Mouse (Mus musculus): ENCODE results near the gene Phtf2.

The Phtf2 gene

GRCm38 (mm10) chr5:20762441-20762840 is 119.5 kb downstream of the Phtf2 start:
- WGBS, result 96% methylated on average over 3 of the region's 3 CpGs

- WGBS, result 80% methylated on average over 12 of the region's 12 CpGs
Observed at GRCm38 (mm10) chr5:20760368-20761162, 121.4 kb downstream of the Phtf2 start.

GRCm38 (mm10) chr5:20759771-20760170 is 122.2 kb downstream of the Phtf2 start:
- WGBS, result 54% methylated on average over 5 of the region's 5 CpGs

GRCm38 (mm10) chr5:20753963-20754362 is 128.0 kb downstream of the Phtf2 start:
- 79% methylated on average over 5 of the region's 5 CpGs for WGBS

- 22% methylated on average over 2 of the region's 2 CpGs for WGBS
Observed at GRCm38 (mm10) chr5:20753096-20753495, 128.8 kb downstream of the Phtf2 start.

- 67% methylated on average over 7 of the region's 7 CpGs for WGBS
Observed at GRCm38 (mm10) chr5:20751696-20752095, 130.2 kb downstream of the Phtf2 start.

GRCm38 (mm10) chr5:20751000-20751399 is 130.9 kb downstream of the Phtf2 start:
- 83% methylated on average over 7 of the region's 7 CpGs for WGBS

GRCm38 (mm10) chr5:20749535-20749934 is 132.4 kb downstream of the Phtf2 start:
- WGBS, result 80% methylated on average over 3 of the region's 3 CpGs

GRCm38 (mm10) chr5:20748856-20749255 is 133.1 kb downstream of the Phtf2 start:
- WGBS, result 92% methylated on average over 8 of the region's 8 CpGs

GRCm38 (mm10) chr5:20748142-20748541 is 133.8 kb downstream of the Phtf2 start:
- WGBS, result 44% methylated on average over 4 of the region's 4 CpGs

- whole genome bisulfite sequencing, result 98% methylated on average over 8 of the region's 8 CpGs
Observed at GRCm38 (mm10) chr5:20741936-20742335, 140.0 kb downstream of the Phtf2 start.

GRCm38 (mm10) chr5:20741193-20741592 is 140.7 kb downstream of the Phtf2 start:
- WGBS, result 94% methylated on average over 6 of the region's 6 CpGs

- 61% methylated on average over 2 of the region's 2 CpGs for WGBS
Observed at GRCm38 (mm10) chr5:20738795-20739194, 143.1 kb downstream of the Phtf2 start.

GRCm38 (mm10) chr5:20723226-20723625 is 158.7 kb downstream of the Phtf2 start:
- WGBS, result 90% methylated on average over 4 of the region's 4 CpGs

GRCm38 (mm10) chr5:20720201-20720900 is 161.6 kb downstream of the Phtf2 start:
- WGBS, result 55% methylated on average over 4 of the region's 4 CpGs

- 88% methylated on average over 6 of the region's 6 CpGs for WGBS
Observed at GRCm38 (mm10) chr5:20715980-20716379, 165.9 kb downstream of the Phtf2 start.

- WGBS, result 90% methylated on average over 1 of the region's 1 CpGs
Observed at GRCm38 (mm10) chr5:20714619-20715018, 167.3 kb downstream of the Phtf2 start.

- WGBS, result 79% methylated on average over 6 of the region's 6 CpGs
Observed at GRCm38 (mm10) chr5:20710845-20711244, 171.1 kb downstream of the Phtf2 start.

Measured in cerebral cortex, adult 2 months (tissue).